Mouse (Mus musculus) liver, embryonic 14.5 days (tissue): ENCODE measurements around the gene Rgl2. TPM values are rescaled to one million over a fixed set of nuclear protein-coding genes. Genes with fewer than 3 reads are reported as not detected.

ENCODE experiments used
- ATAC-seq: fragments of 200-750 bp; cut with Nextera tagmentation; 2 replicates; pipeline ENCODE4 v1.8.0; 2017; ENCODE audit warnings: moderate number of reproducible peaks, mild to moderate bottlenecking, moderate library complexity; ENCODE audit not compliant: insufficient read depth
- DNase-seq, 3 experiments: peaks; one replicate each; pipeline ENCODE4 v3.0.0-alpha.2; 2012 to 2013; ENCODE audit warnings: low read depth in 3 of 3, low spot score in 3 of 3
- H3K27ac ChIP-seq: fragments of 300-500 bp; sonication (generic); 2 replicates; pipeline ENCODE4 v1.5.1; 2014; ENCODE audit warnings: moderate library complexity, mild to moderate bottlenecking, control low read depth, inconsistent platforms
- H3K27me3 ChIP-seq: fragments of 300-500 bp; sonication (generic); 2 replicates; pipeline ENCODE4 v1.6.1; 2014; ENCODE audit warnings: mild to moderate bottlenecking, low read length, moderate library complexity; ENCODE audit not compliant: control insufficient read depth, insufficient read depth
- H3K36me3 ChIP-seq: fragments of 300-500 bp; sonication (generic); replicated peaks from 2 replicates; pipeline ENCODE4 v1.6.1; 2014; ENCODE audit warnings: low read depth; ENCODE audit not compliant: control insufficient read depth, insufficient read depth
- H3K4me1 ChIP-seq, 2 experiments: fragments of 200-500 bp in 1 of 2; fragments of 300-500 bp in 1 of 2; sonication (generic) in 1 of 2; replicated peaks; 2 replicates each; pipeline ENCODE4 v1.6.1; 2012 to 2014; ENCODE audit warnings: antibody characterized with exemption in 1 of 2, inconsistent platforms in 1 of 2, low read length in 1 of 2; ENCODE audit not compliant: control insufficient read depth in 2 of 2, insufficient read depth in 2 of 2
- H3K4me2 ChIP-seq: fragments of 300-500 bp; sonication (generic); 2 replicates; pipeline ENCODE4 v1.6.1; 2014; ENCODE audit warnings: low read depth, mild to moderate bottlenecking, control low read depth, moderate library complexity
- H3K4me3 ChIP-seq, 2 experiments: fragments of 200-500 bp in 1 of 2; fragments of 300-500 bp in 1 of 2; sonication (generic) in 1 of 2; 2 replicates each; pipeline ENCODE4 v1.5.1; 2012 to 2014; ENCODE audit warnings: low read depth in 2 of 2, low read length in 2 of 2, mild to moderate bottlenecking in 2 of 2, control low read depth in 1 of 2, inconsistent platforms in 1 of 2, moderate library complexity in 1 of 2; ENCODE audit not compliant: insufficient read depth in 1 of 2
- H3K9ac ChIP-seq: fragments of 300-500 bp; sonication (generic); replicated peaks from 2 replicates; pipeline ENCODE4 v1.6.1; 2014; ENCODE audit warnings: mild to moderate bottlenecking, control low read depth, moderate library complexity
- H3K9me3 ChIP-seq: fragments of 300-500 bp; sonication (generic); 2 replicates; pipeline ENCODE4 v1.6.1; 2016; ENCODE audit warnings: low read length, mixed read lengths; ENCODE audit not compliant: control insufficient read depth
- CTCF ChIP-seq: IDR thresholded peaks from 2 replicates; pipeline ENCODE4 v1.5.1; 2016; ENCODE audit warnings: antibody characterized with exemption, low read depth, control low read depth
- EP300 ChIP-seq: IDR thresholded peaks from 2 replicates; pipeline ENCODE4 v1.6.1; 2016; ENCODE audit warnings: antibody characterized with exemption, low read depth
- WGBS: fragments of 180-500 bp; shearing (Covaris S2); extraction: QIAGEN DNeasy Blood & Tissue Kit; methylation state at CpG from one replicate; pipeline ENCODE4 v1.1.7; 2014; ENCODE audit not compliant: insufficient replicate concordance; 5-methylcytosine and 5-hydroxymethylcytosine counted together
- polyA plus RNA-seq, 2 experiments: library from polyadenylated mRNA; depleted of rRNA in 1 of 2; stranded (reverse) in 1 of 2; unstranded in 1 of 2; fragments of >200 nt; fragmentation: Nextera tagmentation in 1 of 2; extraction: Ambion mirVana in 1 of 2; gene quantifications; 2 replicates each; pipeline versions ENCODE4 v1.2.1 to v1.2.3; 2012 to 2014

The Rgl2 gene
- polyA plus RNA-seq, 2 experiments: 4.9 to 17.0 TPM

GRCm38 (mm10) chr17:33915671-33916250, 13.6 kb upstream of the Rgl2 start, which contains the start of the genes Tapbp and Zbtb22:
TSS of gene Tapbp (plus strand) at chr17:33915899.
TSS of gene Zbtb22 (plus strand) at chr17:33915904.
- DNase-seq: peak; percentile 97
- peaks cover 34% of the 10 kb centered on the region for H3K36me3 ChIP-seq
- H3K27ac ChIP-seq: peak within 1 kb of the TSS; percentile 71
- ATAC-seq: peak; percentile 84
- H3K9me3 ChIP-seq: peaks cover 5% of the 10 kb centered on the region
- peak within 1 kb of the TSS; percentile 71 to 86 for H3K4me3 ChIP-seq
- WGBS: under 1% methylated on average over 34 of the region's 34 CpGs
- peak within 1 kb of the TSS; percentile 75 for H3K4me2 ChIP-seq
- peaks cover 10 to 16% of the 10 kb centered on the region in 2 experiments for H3K4me1 ChIP-seq
- no peaks in the 10 kb centered on the region for H3K27me3 ChIP-seq
- peak within 1 kb of the TSS; percentile 68 for H3K9ac ChIP-seq
- TF ChIP-seq EP300: no peak

GRCm38 (mm10) chr17:33916294-33916693, 13.0 kb upstream of the Rgl2 start:
- peak overlapping the region; percentile 75 for H3K4me2 ChIP-seq
- no peak for TF ChIP-seq CTCF
- TF ChIP-seq EP300: no peak
- H3K4me3 ChIP-seq: peak overlapping the region; percentile 71 to 86
- DNase-seq (no peak), ATAC-seq (no peak; the same call in 1 of the 2 replicates)
- no peaks in the 10 kb centered on the region for H3K27me3 ChIP-seq
- peak overlapping the region; percentile 68 for H3K9ac ChIP-seq
- peaks cover 5% of the 10 kb centered on the region for H3K9me3 ChIP-seq
- peak overlapping the region; percentile 71 for H3K27ac ChIP-seq
- H3K4me1 ChIP-seq: peaks cover 10 to 18% of the 10 kb centered on the region in 2 experiments
- 6% methylated on average over 15 of the region's 20 CpGs for WGBS
- H3K36me3 ChIP-seq: peaks cover 32% of the 10 kb centered on the region

- WGBS: 86% methylated on average over 31 of the region's 31 CpGs
- H3K4me1 ChIP-seq: peaks cover 10 to 18% of the 10 kb centered on the region in 2 experiments
- peaks cover 26% of the 10 kb centered on the region for H3K36me3 ChIP-seq
- no peak overlapping the region for H3K9ac ChIP-seq
- H3K4me3 ChIP-seq: peak overlapping the region; percentile 21 to 71; a peak in 3 of 4 replicates
- no peak for DNase-seq
- H3K4me2 ChIP-seq: peak overlapping the region; percentile 75
- peaks cover 5% of the 10 kb centered on the region for H3K9me3 ChIP-seq
- no peak for ATAC-seq
- no peaks in the 10 kb centered on the region for H3K27me3 ChIP-seq
- no peak for TF ChIP-seq EP300
- TF ChIP-seq CTCF: no peak
- no peak overlapping the region for H3K27ac ChIP-seq
Measured at GRCm38 (mm10) chr17:33916847-33917655, 12.3 kb upstream of the Rgl2 start.

- Histone ChIP-seq H3K27ac (no peak overlapping the region), H3K9me3 (peaks cover 5% of the 10 kb centered on the region), H3K4me2 (no peak overlapping the region), H3K4me3 (peak overlapping the region in 1 of 2 experiments; percentile 0; a peak in 1 of 4 replicates), H3K9ac (no peak overlapping the region), H3K27me3 (no peaks in the 10 kb centered on the region), H3K4me1 (peaks cover 10 to 18% of the 10 kb centered on the region in 2 experiments), H3K36me3 (peaks cover 20% of the 10 kb centered on the region)
- no peak for ATAC-seq
- no peak for DNase-seq
- WGBS: 84% methylated on average over 18 of the region's 18 CpGs
- no peak for TF ChIP-seq CTCF
- TF ChIP-seq EP300: no peak
Measured at GRCm38 (mm10) chr17:33917656-33918292, 11.6 kb upstream of the Rgl2 start.
